Mouse (Mus musculus) retina, postnatal 7 days (tissue): ENCODE results near the gene Arvcf.

Source experiments
- DNase-seq: peaks from one replicate; pipeline ENCODE4 v3.0.0-alpha.2; 2012; ENCODE audit warnings: low read depth, low spot score

Arvcf gene

GRCm38 (mm10) chr16:18356961-18357360 is 9.0 kb downstream of the Arvcf start:
- DNase-seq: no peak

- no peak for DNase-seq
Observed at GRCm38 (mm10) chr16:18357977-18358376, 10.0 kb downstream of the Arvcf start.

- DNase-seq: no peak
Observed at GRCm38 (mm10) chr16:18360151-18360805, 12.3 kb downstream of the Arvcf start.

DNA sequence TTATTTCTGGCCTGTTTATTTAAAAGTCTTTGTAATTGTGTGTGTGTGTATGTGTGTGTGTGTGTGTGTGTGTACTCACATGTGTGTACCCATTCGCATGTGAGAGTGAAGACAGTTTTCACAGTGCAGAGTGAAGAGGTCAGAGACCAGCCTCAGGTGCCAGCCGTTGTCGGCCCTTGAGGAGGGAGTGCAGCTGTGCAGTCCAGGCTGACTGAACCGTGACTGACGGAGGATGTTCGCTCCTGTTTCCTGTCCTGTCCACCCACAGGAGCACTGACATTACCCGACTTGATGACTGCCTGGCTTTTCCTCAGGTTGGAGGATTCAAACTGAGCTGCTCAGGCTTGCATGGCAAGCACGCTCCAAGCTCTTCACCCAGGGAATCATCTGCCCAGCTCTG is 15.0 kb downstream of the Arvcf start:
- DNase-seq: no peak

GRCm38 (mm10) chr16:18366849-18367248 is 18.9 kb downstream of the Arvcf start:
- DNase-seq: no peak

- no peak for DNase-seq
Observed at GRCm38 (mm10) chr16:18370197-18370596, 22.2 kb downstream of the Arvcf start.

GRCm38 (mm10) chr16:18373632-18374031 is 25.6 kb downstream of the Arvcf start:
- DNase-seq: no peak

GRCm38 (mm10) chr16:18376297-18376954 is 28.4 kb downstream of the Arvcf start:
- DNase-seq: no peak

DNA sequence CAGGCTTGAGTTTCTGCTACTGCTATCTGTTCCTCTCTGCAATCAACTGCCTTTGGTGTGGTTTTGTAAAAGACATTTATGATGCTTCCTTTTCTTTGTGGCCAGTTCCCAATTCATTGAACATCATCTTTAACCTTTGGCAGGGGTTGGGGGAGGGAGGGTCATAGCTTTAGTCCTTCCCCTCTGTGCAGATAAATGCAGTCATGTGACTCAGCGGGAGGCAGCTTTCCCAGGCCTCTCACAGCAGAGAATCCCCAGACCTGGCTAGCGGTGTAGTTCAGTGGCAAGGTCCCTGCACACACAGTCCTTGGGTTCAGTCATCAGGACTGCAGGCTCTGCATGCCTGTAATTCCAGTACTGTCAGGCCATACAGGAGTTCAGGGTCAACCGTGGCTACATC is 29.2 kb downstream of the Arvcf start:
- DNase-seq: no peak

GRCm38 (mm10) chr16:18378489-18378888 is 30.5 kb downstream of the Arvcf start:
- DNase-seq: no peak

GRCm38 (mm10) chr16:18379338-18380001 is 31.5 kb downstream of the Arvcf start:
- DNase-seq: no peak

DNA sequence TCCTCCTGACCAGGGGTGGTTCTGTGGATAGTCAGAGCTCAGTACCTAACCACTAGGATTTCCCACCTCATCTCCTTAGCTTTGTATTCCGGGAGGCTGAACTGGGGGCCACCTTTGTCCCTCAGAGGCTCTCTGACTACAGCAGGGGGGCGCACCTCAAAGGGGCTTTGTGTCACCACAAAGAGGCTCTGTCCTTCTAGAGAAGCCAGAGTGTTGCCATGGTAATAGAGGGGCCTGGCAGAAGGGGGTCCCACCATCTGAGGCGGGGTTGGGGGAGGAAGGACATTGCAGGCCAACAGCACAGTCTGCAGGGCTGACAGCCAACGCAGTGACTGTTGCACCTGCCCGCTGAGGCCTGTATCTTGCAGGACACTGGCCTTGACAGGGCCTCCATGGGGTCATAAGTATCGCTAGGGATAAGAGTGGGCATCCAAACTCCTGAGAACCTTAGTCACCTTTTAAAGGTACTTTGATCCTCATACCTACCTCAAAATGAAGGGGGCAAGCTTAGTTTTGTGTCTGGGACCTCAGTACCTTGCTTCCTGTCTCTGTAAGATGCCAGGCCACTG is 32.6 kb downstream of the Arvcf start:
- DNase-seq: no peak

- peak; percentile 45 for DNase-seq
Observed at GRCm38 (mm10) chr16:18381621-18382258, 33.8 kb downstream of the Arvcf start.

DNA sequence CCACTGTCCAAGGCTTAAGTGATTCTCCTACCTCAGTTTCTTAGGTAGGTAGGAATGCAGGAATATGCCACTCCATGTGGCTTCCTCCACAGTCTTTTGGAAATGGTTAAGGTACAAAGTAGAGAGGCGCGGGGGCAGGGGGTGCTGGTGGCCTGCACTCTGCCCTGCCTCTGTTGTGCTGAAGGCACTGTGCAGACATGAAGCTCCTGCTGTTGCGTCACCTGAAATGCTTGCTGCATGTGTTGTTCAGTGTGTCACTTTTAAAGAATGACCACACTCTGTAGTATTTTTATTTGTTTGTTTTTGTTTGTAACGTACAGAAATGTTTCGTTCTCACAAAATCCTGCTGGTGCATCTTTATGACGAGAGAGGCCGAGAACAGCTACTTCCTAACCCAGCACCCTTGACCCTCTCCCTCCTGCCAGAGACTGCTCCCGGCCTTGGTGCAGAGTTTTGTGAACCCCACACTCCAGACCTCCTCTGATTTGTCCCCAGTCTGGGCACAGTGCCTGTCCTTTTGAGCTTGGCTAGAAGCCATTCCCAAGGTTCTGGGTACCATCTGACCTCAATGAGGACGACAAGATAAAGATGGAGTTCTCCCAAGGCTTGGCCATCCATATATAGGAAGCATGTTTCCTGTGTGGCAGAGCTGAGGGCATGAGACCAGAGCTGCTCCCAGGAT is 35.2 kb downstream of the Arvcf start:
- DNase-seq: no peak

GRCm38 (mm10) chr16:18383756-18384155 is 35.8 kb downstream of the Arvcf start:
- no peak for DNase-seq

DNA sequence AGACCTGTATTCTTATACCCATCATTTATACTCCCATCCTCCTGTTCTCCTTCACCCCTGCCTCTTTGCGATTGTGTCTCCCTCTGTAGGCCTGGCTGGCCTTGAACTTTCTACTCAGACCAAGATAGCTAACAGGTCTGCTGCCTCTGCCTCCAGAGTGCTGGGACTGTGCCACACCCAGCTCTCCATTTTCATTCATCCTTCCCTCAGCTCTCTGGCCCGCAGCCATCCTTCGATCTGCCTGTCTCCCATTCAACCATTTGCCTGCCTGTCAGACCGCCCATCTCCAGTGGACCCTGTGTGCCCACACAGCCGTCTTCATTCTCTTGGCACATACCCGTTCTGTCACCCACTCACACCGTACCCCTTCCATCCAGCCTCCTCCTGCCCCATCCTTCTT is 36.2 kb downstream of the Arvcf start:
- DNase-seq: no peak

DNA sequence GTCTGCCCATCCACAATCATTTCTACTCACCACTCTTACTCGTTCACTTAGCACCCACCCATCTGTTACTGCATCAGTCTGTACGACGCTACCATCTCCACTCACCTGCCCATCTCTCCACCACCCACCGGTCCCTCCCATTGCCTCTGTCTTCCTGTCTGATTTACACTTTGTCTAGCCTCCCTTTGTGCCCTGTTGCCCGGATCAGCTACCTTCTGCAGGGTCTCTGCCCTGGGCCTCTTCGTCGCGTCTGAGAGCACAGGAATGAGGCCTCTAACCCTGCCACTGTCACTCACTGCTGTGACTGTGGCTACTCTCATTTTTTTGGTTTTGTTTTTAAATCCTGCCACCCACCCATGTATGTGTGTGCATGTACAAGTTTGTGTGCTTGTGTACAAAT is 36.7 kb downstream of the Arvcf start:
- no peak for DNase-seq

GRCm38 (mm10) chr16:18385411-18385810 is 37.4 kb downstream of the Arvcf start:
- no peak for DNase-seq

DNA sequence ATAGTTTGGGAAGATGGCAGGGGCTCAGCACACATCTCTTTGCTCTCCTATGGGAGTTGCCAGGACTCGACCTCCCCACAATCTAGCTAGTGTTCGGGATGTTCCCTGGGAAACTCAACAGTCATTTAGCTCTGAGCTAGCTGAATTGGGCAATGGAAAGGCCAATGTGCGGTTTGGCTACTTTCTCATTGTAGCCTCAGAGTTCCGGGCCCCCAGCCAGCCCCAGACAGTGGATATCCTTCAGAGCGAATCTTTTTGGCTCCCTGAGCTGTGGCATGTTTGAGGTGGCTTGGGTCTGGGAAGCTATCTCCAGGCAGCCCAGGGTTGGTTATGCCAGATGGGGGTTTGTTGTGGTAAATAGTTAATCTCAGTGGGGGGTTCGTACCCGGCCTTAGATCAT is 38.5 kb downstream of the Arvcf start:
- no peak for DNase-seq

DNA sequence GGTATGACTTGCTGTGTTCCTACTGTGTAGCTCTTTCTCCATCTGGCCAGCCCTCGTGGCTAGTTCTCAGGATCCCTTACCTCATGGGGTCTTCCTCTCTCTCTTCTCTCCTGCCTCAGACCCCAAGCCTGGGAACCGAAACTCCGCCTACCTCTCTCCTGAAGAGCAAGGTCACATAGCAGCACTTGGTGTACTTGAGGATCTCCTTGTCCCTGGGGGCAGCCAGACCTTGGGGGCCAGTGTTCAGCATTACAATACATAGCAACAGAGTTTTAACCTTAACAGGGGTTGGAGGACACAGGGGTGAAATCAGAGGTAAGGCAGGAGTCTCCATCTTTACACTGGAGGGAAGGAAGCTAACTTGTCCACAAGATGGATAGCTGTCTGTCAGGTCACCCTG is 39.0 kb downstream of the Arvcf start:
- no peak for DNase-seq

DNA sequence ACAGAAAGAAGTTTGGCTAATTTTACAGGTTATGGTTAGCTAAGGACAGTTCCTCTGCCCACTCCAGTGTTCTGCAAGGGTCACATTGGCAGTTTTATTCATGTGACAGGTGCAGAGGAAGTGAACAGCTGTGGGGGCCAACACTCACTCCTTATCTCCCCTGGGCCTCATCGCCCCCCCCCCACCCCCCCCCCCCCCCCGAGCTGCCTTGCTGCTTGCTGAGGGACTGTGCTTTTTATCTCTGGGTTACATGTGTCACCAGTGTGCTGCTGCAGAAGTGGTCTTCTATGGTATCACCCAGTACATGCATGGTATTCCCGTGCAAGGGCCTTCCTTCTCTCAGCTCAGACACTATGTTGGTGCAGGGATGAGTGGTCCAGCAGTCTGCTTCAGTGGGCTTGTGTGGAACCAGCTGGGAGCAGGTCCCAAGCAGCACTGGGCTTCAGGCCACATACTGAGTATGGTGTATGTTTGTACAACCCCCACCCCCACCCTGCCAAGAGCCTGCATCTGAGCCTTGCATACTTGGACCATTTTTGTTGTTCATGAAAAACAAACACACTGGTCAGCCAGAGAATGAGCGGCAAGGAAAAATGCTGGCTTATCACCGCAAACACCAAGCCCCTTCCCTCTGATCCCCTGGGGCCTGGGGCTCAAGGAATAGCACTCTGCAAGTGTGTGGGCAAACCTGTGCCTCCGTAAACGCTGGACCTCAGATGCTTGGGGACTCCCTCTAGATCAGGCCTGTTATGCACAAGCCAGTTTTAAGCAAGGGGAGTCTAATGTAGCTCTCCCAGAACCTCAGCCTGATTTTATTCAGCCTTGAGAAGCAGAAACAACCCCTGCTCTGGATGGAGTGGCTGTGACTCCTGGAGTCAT is 40.0 kb downstream of the Arvcf start:
- DNase-seq: no peak
